19 mouse cellular contexts compared by ENCODE assay signal in the genomic region with DNA sequence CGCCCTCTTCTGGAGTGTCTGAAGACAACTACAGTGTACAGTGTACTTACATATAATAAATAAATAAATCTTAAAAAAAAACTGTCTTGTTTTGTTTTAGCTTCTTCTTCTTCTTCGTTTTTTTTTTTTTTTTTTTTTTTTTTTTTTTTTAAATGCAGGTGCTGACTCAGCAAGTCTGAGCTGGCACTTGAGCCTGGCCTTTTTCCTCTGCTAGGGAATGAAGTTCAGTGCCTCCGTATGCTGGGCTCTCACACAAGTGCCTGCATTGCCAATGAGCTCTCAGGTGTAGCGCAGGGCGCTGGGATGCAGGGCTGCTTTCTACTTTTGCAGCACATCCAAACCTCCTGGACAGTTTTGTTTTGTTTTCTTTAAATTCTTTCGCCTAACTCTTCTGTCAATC. TPM values are rescaled to one million over a fixed set of nuclear protein-coding genes. Genes with fewer than 3 reads are reported as not detected.
A peak's percentile ranks its signal among the peaks of the same experiment; 100 is the strongest.
DNase-seq lines count a peak whose midpoint lies in the region; ATAC-seq and TF ChIP-seq lines count a peak whose summit lies in the region.
"Had no signal": no experiment of that assay in that cellular context is flagged by ENCODE, and none has a peak within 500 bp of the region (broad histone marks: within the 10 kb centered on the region; RNA-seq: fewer than 3 reads in every experiment).

No protein-coding gene starts in this region.

- H3K27me3 ChIP-seq in midbrain, embryonic 14.5 days (ENCODE audit: control insufficient read depth, insufficient read depth, low read length) = no peaks in the 10 kb centered on the region; the same call in 1 of the 2 replicates
- H3K27me3 ChIP-seq in midbrain, embryonic 16.5 days (ENCODE audit: control insufficient read depth, insufficient read depth, low read depth, low read length) = peaks cover 8% of the 10 kb centered on the region

- peaks cover 6% of the 10 kb centered on the region; the same call in 1 of the 2 replicates for H3K4me1 ChIP-seq in midbrain, embryonic 14.5 days (ENCODE audit: control insufficient read depth, insufficient read depth, low read length)
- H3K4me1 ChIP-seq in midbrain, embryonic 16.5 days (ENCODE audit: control insufficient read depth, insufficient read depth, low read length) = no peaks in the 10 kb centered on the region
- H3K4me1 ChIP-seq in bone marrow macrophage, adult 2 months (ENCODE audit: control insufficient read depth, insufficient read depth, low read length) = peaks cover 68% of the 10 kb centered on the region
- H3K4me1 ChIP-seq: midbrain, embryonic 15.5 days had no signal

- no peak overlapping the region for H3K4me3 ChIP-seq in midbrain, embryonic 14.5 days (replicated peaks; ENCODE audit: low read depth, low read length)
- no peak overlapping the region for H3K4me3 ChIP-seq in midbrain, embryonic 16.5 days (ENCODE audit: low read depth, low read length)
- H3K4me3 ChIP-seq in bone marrow macrophage, adult 2 months (ENCODE audit: insufficient read depth, low read length) = peak overlapping the region; percentile 16; the same call in 1 of the 2 replicates
- H3K4me3 ChIP-seq: heart, embryonic 13.5 days; hindbrain, embryonic 13.5 days; liver, embryonic 15.5 days; megakaryocyte, embryonic 14.5 days; midbrain, embryonic 15.5 days; neural tube, embryonic 15.5 days had no signal

- no peaks in the 10 kb centered on the region for H3K36me3 ChIP-seq in midbrain, embryonic 14.5 days (ENCODE audit: control insufficient read depth, insufficient read depth, low read length)
- no peaks in the 10 kb centered on the region for H3K36me3 ChIP-seq in midbrain, embryonic 16.5 days (ENCODE audit: control insufficient read depth, insufficient read depth, low read length)
- H3K36me3 ChIP-seq: heart, embryonic 13.5 days; hindbrain, embryonic 13.5 days; liver, embryonic 15.5 days; midbrain, embryonic 15.5 days; neural tube, embryonic 15.5 days had no signal

- no peak for TF ChIP-seq CTCF in bone marrow macrophage, adult 2 months (IDR thresholded peaks at IDR 0.05; ENCODE audit: low read depth, low read length)

- WGBS in midbrain, embryonic 14.5 days = 55% methylated on average over 6 of the region's 6 CpGs
- 47% methylated on average over 6 of the region's 6 CpGs for WGBS in midbrain, embryonic 16.5 days

- no peak for TF ChIP-seq POLR2A in bone marrow macrophage, adult 2 months (IDR thresholded peaks at IDR 0.05; ENCODE audit: borderline replicate concordance, low read depth, low read length)

- H3K9ac ChIP-seq in midbrain, embryonic 14.5 days (replicated peaks; ENCODE audit: low read length) = no peak overlapping the region
- H3K9ac ChIP-seq in midbrain, embryonic 16.5 days (ENCODE audit: low read depth, low read length) = no peak overlapping the region
- H3K9ac ChIP-seq: forebrain, postnatal 0 days; heart, embryonic 13.5 days; hindbrain, embryonic 13.5 days; liver, embryonic 15.5 days; midbrain, embryonic 15.5 days; neural tube, embryonic 15.5 days had no signal

- H3K9me3 ChIP-seq in midbrain, embryonic 14.5 days (ENCODE audit: control insufficient read depth, low read length) = no peaks in the 10 kb centered on the region
- no peaks in the 10 kb centered on the region for H3K9me3 ChIP-seq in midbrain, embryonic 16.5 days (replicated peaks; ENCODE audit: control insufficient read depth, low read length, poor library complexity, severe bottlenecking)
- H3K9me3 ChIP-seq: heart, embryonic 13.5 days; hindbrain, embryonic 13.5 days; liver, embryonic 15.5 days; megakaryocyte, embryonic 14.5 days; midbrain, embryonic 15.5 days; neural tube, embryonic 15.5 days had no signal

- no peak overlapping the region for H3K4me2 ChIP-seq in midbrain, embryonic 14.5 days (ENCODE audit: low read length)
- H3K4me2 ChIP-seq in midbrain, embryonic 16.5 days (ENCODE audit: low read length) = no peak overlapping the region
- H3K4me2 ChIP-seq: heart, embryonic 13.5 days; hindbrain, embryonic 13.5 days; liver, embryonic 15.5 days; midbrain, embryonic 15.5 days; neural tube, embryonic 15.5 days had no signal

- H3K27ac ChIP-seq in midbrain, embryonic 14.5 days (replicated peaks; ENCODE audit: low read depth, low read length) = no peak overlapping the region
- no peak overlapping the region for H3K27ac ChIP-seq in midbrain, embryonic 16.5 days (ENCODE audit: low read length)
- H3K27ac ChIP-seq in bone marrow macrophage, adult 2 months (ENCODE audit: insufficient read depth, low read depth, low read length) = peak overlapping the region; percentile 95
- H3K27ac ChIP-seq: heart, embryonic 13.5 days; hindbrain, embryonic 13.5 days; liver, embryonic 15.5 days; midbrain, embryonic 15.5 days; neural tube, embryonic 15.5 days had no signal

- ATAC-seq in midbrain, embryonic 14.5 days (ENCODE audit: low FRiP score, low TSS enrichment) = no peak
- no peak for ATAC-seq in midbrain, embryonic 16.5 days
- ATAC-seq: forebrain, postnatal 0 days; inflammation-experienced regulatory T-cells, adult 6 months; midbrain, embryonic 15.5 days had no signal

- peak; percentile 19 for DNase-seq in kidney, postnatal 10 days
- no peak for DNase-seq in kidney, adult 11 months
- peak; percentile 1 for DNase-seq in midbrain, embryonic 14.5 days
- no peak for DNase-seq in B cell, adult 2 months
- no peak for DNase-seq in cerebellum, adult 8-10 months
- DNase-seq: adrenal gland, postnatal 14 days; cerebellum, adult 9-10 months; forebrain, postnatal 0 days; layer of hippocampus, adult 9-11 months; lung, postnatal 10 days had no signal

RNA-seq across cellular contexts. Expression of a gene that starts 53.4 kb away (rescaled TPM):
- polyA plus RNA-seq in midbrain, embryonic 14.5 days (2014; fragmentation: Nextera tagmentation; extraction: Ambion mirVana) = 85.6 and 85.8 TPM in 2 replicates
- polyA plus RNA-seq in midbrain, embryonic 16.5 days (2015; fragmentation: Nextera tagmentation; extraction: Ambion mirVana) = 88.0 and 94.6 TPM in 2 replicates
- 8.4 and 9.8 TPM in 2 replicates for polyA plus RNA-seq in bone marrow macrophage, adult 2 months (2012; ENCODE audit: insufficient read depth, insufficient read length, missing spikeins)

Comparison
In these comparisons a context has a peak if more than half of its experiments do, and no peak if none do; other contexts are left out.
1. DNase-seq: peak in kidney, postnatal 10 days (single experiment) and midbrain, embryonic 14.5 days (single experiment); none in kidney, adult 11 months (single experiment), B cell, adult 2 months (0 of 2) and cerebellum, adult 8-10 months (single experiment).